Mouse (Mus musculus) ES-E14 (cell line): ENCODE measurements around the gene Wdr81.

ENCODE experiments used
- CHD2 ChIP-seq: IDR thresholded peaks from 2 replicates; pipeline ENCODE4 v1.6.1; 2014; ENCODE audit warnings: mild to moderate bottlenecking, low read depth, low read length, inconsistent platforms
- HCFC1 ChIP-seq: IDR thresholded peaks from 2 replicates; pipeline ENCODE4 v1.6.1; 2012; ENCODE audit warnings: low read length, inconsistent platforms, borderline replicate concordance; ENCODE audit not compliant: insufficient read depth
- MAFK ChIP-seq: IDR thresholded peaks from 2 replicates; pipeline ENCODE4 v1.6.1; 2014; ENCODE audit warnings: mild to moderate bottlenecking, low read depth, low read length, inconsistent platforms; ENCODE audit not compliant: insufficient read depth
- ZC3H11A ChIP-seq: IDR thresholded peaks from 2 replicates; pipeline ENCODE4 v1.6.1; 2012; ENCODE audit warnings: low read depth, mild to moderate bottlenecking, inconsistent platforms, low read length, borderline replicate concordance

DNA sequence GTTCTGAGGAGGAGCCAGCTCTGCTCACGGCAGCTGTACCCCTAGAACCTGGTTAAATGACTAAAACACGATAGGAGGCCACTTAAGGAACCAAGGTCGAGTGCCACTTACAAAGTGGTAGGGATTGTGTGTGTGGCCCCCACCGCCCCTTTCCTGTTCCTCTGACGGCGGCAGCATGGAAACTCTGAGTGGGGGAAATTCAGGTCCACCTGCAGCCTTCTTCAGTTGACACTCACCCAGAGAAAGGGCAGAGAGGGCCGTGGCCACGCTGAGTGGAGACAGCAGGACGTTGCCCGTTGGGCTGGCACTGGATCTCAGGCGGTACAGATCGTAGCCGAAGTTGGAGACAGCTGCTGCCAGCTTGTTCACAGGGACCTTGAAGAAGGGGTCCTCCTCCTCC is 38.5 kb downstream of the Wdr81 start:
- TF ChIP-seq CHD2 = no peak
- no peak for TF ChIP-seq HCFC1
- no peak for TF ChIP-seq ZC3H11A
- no peak for TF ChIP-seq MAFK
